Mouse (Mus musculus): ENCODE results near the gene Bloc1s3. TPM values are rescaled to one million over a fixed set of nuclear protein-coding genes. Genes with fewer than 3 reads are reported as not detected.

The Bloc1s3 gene
- total and polyA plus RNA-seq, 3 experiments: 4.9 to 8.0 (median 6.7) TPM

GRCm38 (mm10) chr7:19520032-19520431 lies 11.9 kb upstream of the Bloc1s3 start:
- Histone ChIP-seq H3K27me3 (replicated peaks) (no peaks in the 10 kb centered on the region), H3K4me1 (ENCODE audit: control insufficient read depth in 1 of 2, insufficient read depth in 2 of 2) (peaks cover 18 to 42% of the 10 kb centered on the region in 2 experiments), H3K36me3 (replicated peaks in 1 of 2; ENCODE audit: control insufficient read depth in 1 of 2, insufficient read depth in 1 of 2, low read length in 1 of 2) (peaks cover 14 to 55% of the 10 kb centered on the region in 2 experiments), H3K27ac (ENCODE audit: insufficient read depth, low read depth) (no peak overlapping the region), H3K9ac (ENCODE audit: insufficient read depth, low read depth) (no peak overlapping the region), H3K4me2 (ENCODE audit: insufficient read depth, low read depth, poor library complexity, severe bottlenecking) (no peak overlapping the region), H3K79me2 (replicated peaks; ENCODE audit: control insufficient read depth, extremely low read depth, insufficient read depth, poor library complexity, severe bottlenecking) (no peaks in the 10 kb centered on the region), H3K9me3 (replicated peaks; ENCODE audit: low read length) (peaks cover 14% of the 10 kb centered on the region), H3K4me3 (replicated peaks in 1 of 3; ENCODE audit: low read depth in 2 of 3, low read length in 2 of 3, poor library complexity in 1 of 3) (no peak overlapping the region)
- dilution Hi-C loops (cut with MboI; ENCODE audit: extremely low pct_ligation_motif_present, extremely low pct_unique_long_range_greater_than_20kb, low sequenced_read_pairs): no loop called here
- no peak for TF ChIP-seq MAX (IDR thresholded peaks at IDR 0.05; ENCODE audit: low read length)
- TF ChIP-seq JUN (IDR thresholded peaks at IDR 0.05; ENCODE audit: insufficient read depth, low read depth, low read length): no peak
- TF ChIP-seq ZNF384 (IDR thresholded peaks at IDR 0.05; ENCODE audit: low read depth, low read length): no peak
- no peak for TF ChIP-seq UBTF (IDR thresholded peaks at IDR 0.05; ENCODE audit: low read depth, low read length)
- no peak for TF ChIP-seq PAX5 (IDR thresholded peaks at IDR 0.05; ENCODE audit: low read length)
- no peak for TF ChIP-seq RAD21 (IDR thresholded peaks at IDR 0.05; ENCODE audit: low read depth, low read length)
- TF ChIP-seq IRF4 (IDR thresholded peaks at IDR 0.05; ENCODE audit: low read depth, low read length): no peak
- no peak for TF ChIP-seq MAZ (IDR thresholded peaks at IDR 0.05; ENCODE audit: low read depth, low read length)
- no peak for TF ChIP-seq MAFK (IDR thresholded peaks at IDR 0.05; ENCODE audit: insufficient replicate concordance, low read length)
- no peak for TF ChIP-seq TCF12 (IDR thresholded peaks at IDR 0.05; ENCODE audit: low read depth, low read length)
- TF ChIP-seq ZC3H11A (IDR thresholded peaks at IDR 0.05; ENCODE audit: low read depth, low read length): no peak
- in situ Hi-C loops (cut with MboI; ENCODE audit: low pct_ligation_motif_present, low pct_unique_long_range_greater_than_20kb, low sequenced_read_pairs): no loop called here
- DNase-seq (ENCODE audit: extremely low read depth): no peak

DNA sequence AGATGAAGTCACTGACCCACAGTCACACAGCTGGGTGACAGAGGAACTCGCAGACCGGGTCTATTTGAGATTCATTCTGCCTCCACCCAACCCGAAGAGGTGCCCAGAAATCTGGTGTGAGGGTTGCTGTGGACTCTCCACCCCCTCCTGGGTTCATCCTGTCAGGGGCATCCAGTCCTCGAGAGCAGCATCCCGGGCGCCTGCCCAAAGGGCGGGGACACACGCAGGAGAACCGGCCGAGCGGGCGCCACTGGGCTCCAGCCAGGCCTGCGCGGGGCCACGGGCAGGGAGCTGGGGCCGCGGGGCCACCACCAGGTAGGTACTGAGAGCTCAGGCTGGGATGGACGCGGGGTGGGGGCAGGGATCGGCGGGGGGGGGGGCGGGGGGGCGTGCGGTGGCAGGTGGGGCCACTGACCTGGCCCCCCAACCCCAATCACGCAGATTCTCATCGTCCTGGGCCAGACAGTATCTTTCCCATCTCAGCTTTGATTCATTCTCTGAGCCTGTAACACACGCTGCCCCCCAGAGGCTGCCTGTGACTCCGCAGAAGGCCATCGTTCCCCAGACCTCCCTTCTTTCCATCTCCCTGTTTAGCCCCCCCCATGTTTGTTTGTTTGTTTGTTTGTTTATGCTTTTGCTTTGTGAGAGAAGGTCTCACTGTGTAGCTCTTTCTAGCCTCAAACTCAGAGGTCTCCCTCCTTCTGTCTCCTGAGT lies 9.6 kb upstream of the Bloc1s3 start, which contains the start of gene Nkpd1:
Gene Nkpd1 (plus strand): TSS at position 187 of the 714 bp plus-strand sequence.
- in situ Hi-C loops (cut with MboI; ENCODE audit: low pct_ligation_motif_present, low pct_unique_long_range_greater_than_20kb, low sequenced_read_pairs) (no loop called here), dilution Hi-C loops (cut with MboI; ENCODE audit: extremely low pct_ligation_motif_present, extremely low pct_unique_long_range_greater_than_20kb, low sequenced_read_pairs) (no loop called here)
- Histone ChIP-seq H3K4me3 (replicated peaks in 1 of 3; ENCODE audit: low read depth in 2 of 3, low read length in 2 of 3, poor library complexity in 1 of 3) (peak within 1 kb of the TSS in 1 of 3 experiments; percentile 48), H3K9me3 (replicated peaks; ENCODE audit: low read length) (peaks cover under 1% of the 10 kb centered on the region), H3K4me2 (ENCODE audit: insufficient read depth, low read depth, poor library complexity, severe bottlenecking) (peak within 1 kb of the TSS; percentile 46), H3K36me3 (replicated peaks in 1 of 2; ENCODE audit: control insufficient read depth in 1 of 2, insufficient read depth in 1 of 2, low read length in 1 of 2) (peaks cover under 1 to 44% of the 10 kb centered on the region in 2 experiments), H3K9ac (ENCODE audit: insufficient read depth, low read depth) (0 out of 2 replicates have a peak within 1 kb of the TSS, but pooled peaks have one; percentile 8), H3K27ac (ENCODE audit: insufficient read depth, low read depth) (no peak within 1 kb of the TSS), H3K27me3 (replicated peaks) (no peaks in the 10 kb centered on the region), H3K79me2 (replicated peaks; ENCODE audit: control insufficient read depth, extremely low read depth, insufficient read depth, poor library complexity, severe bottlenecking) (no peaks in the 10 kb centered on the region), H3K4me1 (ENCODE audit: control insufficient read depth in 1 of 2, insufficient read depth in 2 of 2) (peaks cover 21 to 64% of the 10 kb centered on the region in 2 experiments)
- DNase-seq (ENCODE audit: extremely low read depth): peak; percentile 27
- TF ChIP-seq UBTF (IDR thresholded peaks at IDR 0.05; ENCODE audit: low read depth, low read length): 0 out of 2 replicates have a peak, but pooled peaks have one; percentile 27
- TF ChIP-seq USF1 (IDR thresholded peaks at IDR 0.05; ENCODE audit: low read depth, low read length): no peak
- TF ChIP-seq RAD21 (IDR thresholded peaks at IDR 0.05; ENCODE audit: low read depth, low read length): peak; percentile 27
- peak; percentile 46 for TF ChIP-seq SMC3 (IDR thresholded peaks at IDR 0.05; ENCODE audit: low read depth, low read length)
- no peak for TF ChIP-seq HCFC1 (IDR thresholded peaks at IDR 0.05; ENCODE audit: low read depth, low read length)
- TF ChIP-seq CTCF (conservative IDR thresholded peaks at IDR 0.05 in 1 of 2, IDR thresholded peaks at IDR 0.05 in 1 of 2; ENCODE audit: low read depth in 2 of 2, low read length in 2 of 2): peak in 1 of 2 experiments; percentile 65; a peak in 2 of 4 replicates
- no peak for TF ChIP-seq POLR2AphosphoS2 (IDR thresholded peaks at IDR 0.05; ENCODE audit: low read depth, low read length)
- 0 out of 2 replicates have a peak, but pooled peaks have one; percentile 15 for TF ChIP-seq SIN3A (IDR thresholded peaks at IDR 0.05; ENCODE audit: low read length)
- TF ChIP-seq ZMIZ1 (IDR thresholded peaks at IDR 0.05; ENCODE audit: low read depth, low read length): no peak
- TF ChIP-seq NELFE (IDR thresholded peaks at IDR 0.05; ENCODE audit: low read depth, low read length): no peak
- no peak for TF ChIP-seq KAT2A (IDR thresholded peaks at IDR 0.05; ENCODE audit: insufficient replicate concordance, low read length)
- no peak for TF ChIP-seq MAZ (IDR thresholded peaks at IDR 0.05; ENCODE audit: low read depth, low read length)

Data from CH12.LX (cell line).